Mouse (Mus musculus): ENCODE data around the gene Cyp27b1. TPM values are rescaled to one million over a fixed set of nuclear protein-coding genes. Genes with fewer than 3 reads are reported as not detected.
A peak's percentile ranks its signal among the peaks of the same experiment; 100 is the strongest.

The Cyp27b1 gene
- polyA plus RNA-seq, 1 experiment from 2014 or later: 0.13 TPM

- WGBS (ENCODE audit: insufficient replicate concordance): 16% methylated on average over 5 of the region's 5 CpGs
- Histone ChIP-seq H3K4me1 (ENCODE audit: control insufficient read depth, insufficient read depth, low read length) (no peaks in the 10 kb centered on the region; the same call in 1 of the 2 replicates), H3K4me2 (peak overlapping the region; percentile 98), H3K4me3 (ENCODE audit: low read depth, low read length) (peak overlapping the region; percentile 84), H3K9me3 (replicated peaks; ENCODE audit: control insufficient read depth, low read length) (no peaks in the 10 kb centered on the region), H3K9ac (ENCODE audit: low read depth, low read length) (peak overlapping the region; percentile 80), H3K27ac (ENCODE audit: low read depth, low read length) (no peak overlapping the region), H3K27me3 (ENCODE audit: control insufficient read depth, insufficient read depth, low read length) (peaks cover 14% of the 10 kb centered on the region), H3K36me3 (ENCODE audit: control insufficient read depth, insufficient read depth, low read length) (peaks cover 3% of the 10 kb centered on the region; the same call in 1 of the 2 replicates)
- ATAC-seq (replicated peaks; ENCODE audit: insufficient number of reproducible peaks, low FRiP score, low TSS enrichment): no peak
Measured at GRCm38 (mm10) chr10:127042468-127043115, 5.5 kb upstream of the Cyp27b1 start.

DNA sequence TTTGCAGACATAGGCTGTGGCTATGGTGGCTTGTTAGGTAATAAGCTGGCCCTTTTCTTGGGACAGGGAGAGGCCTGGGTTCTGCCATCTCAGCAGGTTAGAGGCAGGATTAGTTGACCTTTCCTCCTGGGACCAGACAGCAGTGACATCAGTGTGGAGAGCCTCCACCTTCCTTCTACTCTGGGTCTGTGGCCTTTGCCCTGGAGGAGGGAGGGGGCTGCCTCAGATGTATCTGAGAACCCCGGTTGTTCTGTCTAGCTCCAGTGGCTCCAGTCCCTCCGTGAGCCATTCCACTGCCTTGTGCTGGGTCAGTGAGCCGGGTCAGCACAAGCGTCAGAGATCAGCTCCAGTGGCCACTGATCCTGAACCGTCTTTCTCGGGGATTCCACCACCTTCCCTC, 4.9 kb upstream of the Cyp27b1 start:
- no peak overlapping the region for H3K27ac ChIP-seq (ENCODE audit: low read depth, low read length)
- no peak for ATAC-seq (replicated peaks; ENCODE audit: insufficient number of reproducible peaks, low FRiP score, low TSS enrichment)
- H3K4me1 ChIP-seq (ENCODE audit: control insufficient read depth, insufficient read depth, low read length): no peaks in the 10 kb centered on the region; the same call in 1 of the 2 replicates
- H3K9ac ChIP-seq (ENCODE audit: low read depth, low read length): no peak overlapping the region
- no peaks in the 10 kb centered on the region for H3K9me3 ChIP-seq (replicated peaks; ENCODE audit: control insufficient read depth, low read length)
- peaks cover 20% of the 10 kb centered on the region for H3K27me3 ChIP-seq (ENCODE audit: control insufficient read depth, insufficient read depth, low read length)
- no peak overlapping the region for H3K4me3 ChIP-seq (ENCODE audit: low read depth, low read length)
- 86% methylated on average over 6 of the region's 6 CpGs for WGBS (ENCODE audit: insufficient replicate concordance)
- H3K4me2 ChIP-seq: no peak overlapping the region
- H3K36me3 ChIP-seq (ENCODE audit: control insufficient read depth, insufficient read depth, low read length): peaks cover 3% of the 10 kb centered on the region; the same call in 1 of the 2 replicates

- ATAC-seq (replicated peaks; ENCODE audit: insufficient number of reproducible peaks, low FRiP score, low TSS enrichment): no peak
- Histone ChIP-seq H3K9me3 (replicated peaks; ENCODE audit: control insufficient read depth, low read length) (no peaks in the 10 kb centered on the region), H3K4me3 (ENCODE audit: low read depth, low read length) (peak overlapping the region; percentile 25), H3K9ac (ENCODE audit: low read depth, low read length) (0 out of 2 replicates have a peak overlapping the region, but pooled peaks have one; percentile 22), H3K27me3 (ENCODE audit: control insufficient read depth, insufficient read depth, low read length) (peaks cover 58% of the 10 kb centered on the region), H3K4me2 (peak overlapping the region; percentile 34), H3K27ac (ENCODE audit: low read depth, low read length) (no peak overlapping the region), H3K36me3 (ENCODE audit: control insufficient read depth, insufficient read depth, low read length) (peaks cover 3% of the 10 kb centered on the region; the same call in 1 of the 2 replicates), H3K4me1 (ENCODE audit: control insufficient read depth, insufficient read depth, low read length) (peaks cover 18% of the 10 kb centered on the region)
- WGBS (ENCODE audit: insufficient replicate concordance): 4% methylated on average over 35 of the region's 35 CpGs
Measured at GRCm38 (mm10) chr10:127048608-127049394, 751 bp downstream of the Cyp27b1 start.

DNA sequence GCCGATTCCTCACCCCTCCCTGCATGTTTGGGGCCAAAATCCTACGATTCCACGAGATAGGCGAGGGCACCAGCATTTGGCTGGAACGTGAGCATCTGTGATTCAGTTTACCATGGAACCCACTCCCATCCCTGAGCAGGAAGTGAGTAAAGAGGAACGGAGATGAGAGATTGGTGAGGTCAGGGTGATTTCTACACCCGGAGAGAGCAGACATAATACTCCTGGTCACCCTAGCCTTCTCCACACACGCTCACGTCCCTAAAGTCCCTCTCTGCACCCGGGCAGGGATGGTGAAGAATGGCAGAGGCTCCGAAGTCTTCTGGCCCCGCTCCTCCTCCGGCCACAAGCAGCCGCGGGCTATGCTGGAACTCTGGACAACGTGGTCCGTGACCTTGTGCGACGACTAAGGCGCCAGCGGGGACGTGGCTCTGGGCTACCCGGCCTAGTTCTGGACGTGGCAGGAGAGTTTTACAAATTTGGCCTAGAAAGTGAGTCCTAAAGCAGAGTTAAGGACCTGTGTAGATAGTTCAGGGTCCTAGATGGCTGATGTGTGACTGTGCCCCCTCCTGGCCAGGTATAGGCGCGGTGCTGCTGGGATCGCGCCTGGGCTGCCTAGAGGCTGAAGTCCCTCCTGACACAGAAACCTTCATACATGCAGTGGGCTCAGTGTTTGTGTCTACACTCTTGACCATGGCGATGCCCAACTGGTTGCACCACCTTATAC, 1.5 kb downstream of the Cyp27b1 start:
- H3K9me3 ChIP-seq (replicated peaks; ENCODE audit: control insufficient read depth, low read length): no peaks in the 10 kb centered on the region
- WGBS (ENCODE audit: insufficient replicate concordance): 3% methylated on average over 29 of the region's 29 CpGs
- H3K27ac ChIP-seq (ENCODE audit: low read depth, low read length): no peak overlapping the region
- H3K27me3 ChIP-seq (ENCODE audit: control insufficient read depth, insufficient read depth, low read length): peaks cover 58% of the 10 kb centered on the region
- peaks cover 18% of the 10 kb centered on the region for H3K4me1 ChIP-seq (ENCODE audit: control insufficient read depth, insufficient read depth, low read length)
- peak overlapping the region; percentile 34 for H3K4me2 ChIP-seq
- H3K36me3 ChIP-seq (ENCODE audit: control insufficient read depth, insufficient read depth, low read length): peaks cover 3% of the 10 kb centered on the region; the same call in 1 of the 2 replicates
- H3K9ac ChIP-seq (ENCODE audit: low read depth, low read length): no peak overlapping the region
- ATAC-seq (replicated peaks; ENCODE audit: insufficient number of reproducible peaks, low FRiP score, low TSS enrichment): no peak
- peak overlapping the region; percentile 25 for H3K4me3 ChIP-seq (ENCODE audit: low read depth, low read length)

- no peak overlapping the region for H3K27ac ChIP-seq (ENCODE audit: low read depth, low read length)
- WGBS (ENCODE audit: insufficient replicate concordance): 16% methylated on average over 10 of the region's 10 CpGs
Measured at GRCm38 (mm10) chr10:127050119-127050474, 2.0 kb downstream of the Cyp27b1 start.

GRCm38 (mm10) chr10:127054646-127055045, 6.6 kb downstream of the Cyp27b1 start:
- Histone ChIP-seq H3K9me3 (replicated peaks; ENCODE audit: control insufficient read depth, low read length) (no peaks in the 10 kb centered on the region), H3K36me3 (ENCODE audit: control insufficient read depth, insufficient read depth, low read length) (no peaks in the 10 kb centered on the region), H3K9ac (ENCODE audit: low read depth, low read length) (no peak overlapping the region), H3K27ac (ENCODE audit: low read depth, low read length) (no peak overlapping the region), H3K4me1 (ENCODE audit: control insufficient read depth, insufficient read depth, low read length) (peaks cover 14% of the 10 kb centered on the region), H3K4me3 (ENCODE audit: low read depth, low read length) (no peak overlapping the region), H3K27me3 (ENCODE audit: control insufficient read depth, insufficient read depth, low read length) (peaks cover 56% of the 10 kb centered on the region), H3K4me2 (no peak overlapping the region)
- WGBS (ENCODE audit: insufficient replicate concordance): 48% methylated on average over 4 of the region's 4 CpGs
- no peak for ATAC-seq (replicated peaks; ENCODE audit: insufficient number of reproducible peaks, low FRiP score, low TSS enrichment)

More at GRCm38 (mm10) chr10:127050119-127050474, 2.0 kb downstream of the Cyp27b1 start:
- Histone ChIP-seq H3K9ac (ENCODE audit: low read depth, low read length) (no peak overlapping the region), H3K27me3 (ENCODE audit: control insufficient read depth, insufficient read depth, low read length) (peaks cover 58% of the 10 kb centered on the region), H3K4me1 (ENCODE audit: control insufficient read depth, insufficient read depth, low read length) (peaks cover 18% of the 10 kb centered on the region), H3K9me3 (replicated peaks; ENCODE audit: control insufficient read depth, low read length) (no peaks in the 10 kb centered on the region), H3K4me2 (no peak overlapping the region; the same call in 1 of the 2 replicates), H3K36me3 (ENCODE audit: control insufficient read depth, insufficient read depth, low read length) (no peaks in the 10 kb centered on the region; the same call in 1 of the 2 replicates), H3K4me3 (ENCODE audit: low read depth, low read length) (peak overlapping the region; percentile 10; the same call in 1 of the 2 replicates)
- ATAC-seq (replicated peaks; ENCODE audit: insufficient number of reproducible peaks, low FRiP score, low TSS enrichment): no peak

- Histone ChIP-seq H3K9ac (ENCODE audit: low read depth, low read length) (no peak overlapping the region), H3K4me3 (ENCODE audit: low read depth, low read length) (no peak overlapping the region), H3K27ac (ENCODE audit: low read depth, low read length) (no peak overlapping the region), H3K4me1 (ENCODE audit: control insufficient read depth, insufficient read depth, low read length) (peaks cover 11% of the 10 kb centered on the region), H3K9me3 (replicated peaks; ENCODE audit: control insufficient read depth, low read length) (no peaks in the 10 kb centered on the region), H3K4me2 (no peak overlapping the region), H3K27me3 (ENCODE audit: control insufficient read depth, insufficient read depth, low read length) (peaks cover 56% of the 10 kb centered on the region), H3K36me3 (ENCODE audit: control insufficient read depth, insufficient read depth, low read length) (no peaks in the 10 kb centered on the region)
- ATAC-seq (replicated peaks; ENCODE audit: insufficient number of reproducible peaks, low FRiP score, low TSS enrichment): no peak
- WGBS (ENCODE audit: insufficient replicate concordance): 79% methylated on average over 8 of the region's 8 CpGs
Measured at GRCm38 (mm10) chr10:127055406-127055805, 7.4 kb downstream of the Cyp27b1 start.

- no peak overlapping the region for H3K4me2 ChIP-seq
- peaks cover 6% of the 10 kb centered on the region for H3K4me1 ChIP-seq (ENCODE audit: control insufficient read depth, insufficient read depth, low read length)
- no peak overlapping the region for H3K9ac ChIP-seq (ENCODE audit: low read depth, low read length)
- no peak overlapping the region for H3K4me3 ChIP-seq (ENCODE audit: low read depth, low read length)
- H3K27me3 ChIP-seq (ENCODE audit: control insufficient read depth, insufficient read depth, low read length): peaks cover 56% of the 10 kb centered on the region
- no peaks in the 10 kb centered on the region for H3K36me3 ChIP-seq (ENCODE audit: control insufficient read depth, insufficient read depth, low read length)
- H3K27ac ChIP-seq (ENCODE audit: low read depth, low read length): no peak overlapping the region
- 77% methylated on average over 20 of the region's 20 CpGs for WGBS (ENCODE audit: insufficient replicate concordance)
- H3K9me3 ChIP-seq (replicated peaks; ENCODE audit: control insufficient read depth, low read length): no peaks in the 10 kb centered on the region
- no peak for ATAC-seq (replicated peaks; ENCODE audit: insufficient number of reproducible peaks, low FRiP score, low TSS enrichment)
Measured at GRCm38 (mm10) chr10:127056490-127056889, 8.4 kb downstream of the Cyp27b1 start.

Data from heart, embryonic 11.5 days (tissue).